Mouse (Mus musculus) Muller cell, postnatal 12 days (primary cell): ENCODE results near the gene Brms1.

Experiments used
- DNase-seq: peaks from one replicate; pipeline ENCODE4 v3.0.0-alpha.2; 2015; ENCODE audit errors: inconsistent ontology term

The Brms1 gene

DNA sequence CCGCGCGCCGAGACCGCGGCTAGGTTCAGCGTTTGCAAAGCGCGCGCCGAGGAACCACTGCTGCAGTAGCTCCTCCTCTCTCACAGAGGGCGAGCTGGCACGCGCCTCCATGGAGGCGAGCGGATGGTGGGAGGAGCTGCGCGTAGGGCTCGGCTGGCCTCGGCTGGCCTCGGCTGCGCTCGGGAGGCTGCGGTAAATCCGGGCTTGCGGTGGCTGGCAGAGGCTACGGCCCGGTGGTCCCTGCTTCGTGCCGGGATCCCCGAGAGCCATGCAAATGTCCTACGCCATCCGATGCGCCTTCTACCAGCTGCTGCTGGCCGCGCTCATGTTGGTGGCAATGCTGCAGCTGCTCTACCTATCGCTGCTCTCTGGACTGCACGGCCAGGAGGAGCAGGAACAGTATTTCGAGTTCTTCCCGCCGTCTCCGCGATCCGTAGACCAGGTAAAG is 2.4 kb upstream of the Brms1 start, which contains the start of the genes B4gat1 and AC124502.3:
Gene B4gat1, plus strand, starts transcription at position 118 of the 448 bp plus-strand sequence.
Gene AC124502.3, plus strand, starts transcription at position 183 of the 448 bp plus-strand sequence.
- peak; percentile 94 for DNase-seq

DNA sequence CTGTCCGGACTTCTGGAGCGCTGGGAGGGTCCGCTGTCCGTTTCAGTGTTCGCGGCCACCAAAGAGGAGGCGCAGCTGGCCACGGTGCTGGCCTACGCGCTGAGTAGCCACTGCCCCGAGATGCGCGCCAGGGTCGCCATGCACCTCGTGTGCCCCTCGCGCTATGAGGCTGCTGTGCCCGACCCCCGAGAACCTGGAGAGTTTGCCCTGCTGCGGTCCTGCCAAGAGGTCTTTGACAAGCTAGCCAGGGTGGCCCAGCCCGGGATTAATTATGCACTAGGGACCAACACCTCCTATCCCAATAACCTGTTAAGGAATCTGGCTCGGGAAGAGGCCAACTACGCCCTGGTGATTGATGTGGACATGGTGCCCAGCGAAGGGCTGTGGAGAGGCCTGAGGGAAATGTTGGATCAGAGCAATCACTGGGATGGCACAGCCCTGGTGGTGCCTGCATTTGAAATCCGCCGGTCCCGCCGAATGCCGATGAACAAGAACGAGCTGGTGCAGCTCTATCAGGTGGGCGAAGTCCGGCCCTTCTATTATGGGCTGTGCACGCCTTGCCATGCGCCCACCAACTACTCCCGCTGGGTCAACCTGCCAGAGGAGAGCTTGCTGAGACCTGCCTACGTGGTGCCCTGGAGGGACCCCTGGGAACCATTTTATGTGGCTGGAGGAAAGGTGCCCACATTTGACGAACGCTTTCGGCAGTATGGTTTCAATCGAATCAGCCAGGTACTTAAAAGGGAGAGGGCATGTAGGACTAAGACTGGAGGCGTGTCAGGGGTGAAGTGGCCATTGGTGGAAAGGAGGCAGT is 1.6 kb upstream of the Brms1 start:
- DNase-seq, result no peak

DNA sequence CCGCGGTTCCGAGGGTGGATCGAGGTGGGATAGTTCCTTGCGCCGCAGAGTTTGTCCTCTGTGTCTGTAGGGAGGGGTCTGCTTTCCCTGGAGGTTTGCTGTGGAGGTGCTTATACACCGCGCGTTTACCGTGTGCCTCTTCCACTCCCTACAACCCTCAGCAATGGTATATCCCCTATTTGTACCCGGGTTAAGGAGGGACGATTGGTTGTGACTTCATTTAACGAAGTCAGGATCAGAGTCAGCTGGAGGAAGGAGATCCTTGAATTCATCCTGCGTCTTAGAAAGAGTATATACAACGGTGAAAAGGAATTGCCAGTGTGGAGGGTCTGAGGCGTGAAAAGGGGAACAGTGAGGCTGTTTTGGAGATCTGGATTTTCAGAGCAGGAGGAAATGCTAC is 434 bp downstream of the Brms1 start:
- no peak for DNase-seq

DNA sequence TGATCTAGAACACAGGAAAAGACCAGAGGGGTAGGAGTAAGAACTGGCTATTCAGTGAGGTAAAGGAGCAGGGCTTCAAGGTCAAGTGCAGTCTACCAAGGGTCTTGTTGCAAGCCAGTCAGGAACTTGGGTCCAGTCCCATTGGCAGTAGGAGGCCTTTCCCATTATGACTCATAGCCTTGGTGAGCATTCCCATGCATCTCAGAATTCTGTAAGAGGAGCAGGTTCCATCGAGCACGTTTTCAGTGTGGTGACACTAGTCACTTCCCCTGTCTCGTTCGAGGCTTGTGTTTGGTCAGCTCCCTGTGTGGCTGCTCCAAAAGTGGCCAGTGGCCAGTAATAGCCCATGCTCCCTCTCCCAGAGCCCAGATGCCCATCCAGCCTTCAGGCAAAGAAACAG is 4.4 kb downstream of the Brms1 start:
- DNase-seq, result peak; percentile 42

DNA sequence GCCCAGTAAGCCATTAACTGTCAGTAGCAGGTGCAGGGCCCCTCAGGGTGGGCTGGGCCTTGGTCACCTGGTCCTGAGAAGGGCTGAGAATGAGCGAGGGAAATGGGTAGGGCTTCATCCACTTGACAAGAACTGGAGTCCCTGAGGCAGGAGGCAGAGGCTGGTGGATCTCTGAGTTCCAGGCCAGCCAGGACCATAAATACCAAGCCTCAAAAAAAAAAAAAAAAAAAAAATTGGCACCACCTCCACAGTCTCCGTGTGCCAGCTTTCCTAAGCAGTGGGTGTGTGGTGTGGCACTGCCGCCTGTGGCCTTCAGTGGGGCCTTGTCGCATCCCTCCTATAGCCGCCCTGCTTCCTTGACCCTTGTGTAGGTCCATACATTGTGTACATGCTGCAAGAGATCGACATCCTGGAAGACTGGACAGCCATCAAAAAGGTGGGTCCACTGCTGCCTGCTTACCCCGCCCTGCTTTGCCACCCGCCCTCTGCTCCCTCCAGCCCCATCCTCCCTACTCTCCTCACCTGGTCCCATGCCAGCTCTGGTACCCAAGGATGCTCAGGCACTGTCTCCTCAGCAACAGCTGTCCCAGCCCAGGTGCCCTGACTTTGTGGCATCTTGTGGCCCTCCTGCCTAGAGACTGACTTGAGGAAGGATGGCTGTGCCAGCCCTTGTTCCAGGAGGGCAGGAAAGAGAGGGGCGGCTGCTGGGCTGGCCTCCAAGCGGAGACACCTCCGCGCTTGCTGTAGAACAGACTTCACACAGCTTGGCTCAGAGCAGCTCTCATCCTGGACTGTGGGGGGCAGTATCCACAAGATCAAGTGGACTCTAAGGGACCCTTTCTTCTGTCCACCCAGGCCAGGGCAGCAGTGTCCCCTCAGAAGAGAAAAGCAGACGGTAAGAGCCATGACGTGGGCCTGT is 7.2 kb downstream of the Brms1 start:
- DNase-seq, result no peak

DNA sequence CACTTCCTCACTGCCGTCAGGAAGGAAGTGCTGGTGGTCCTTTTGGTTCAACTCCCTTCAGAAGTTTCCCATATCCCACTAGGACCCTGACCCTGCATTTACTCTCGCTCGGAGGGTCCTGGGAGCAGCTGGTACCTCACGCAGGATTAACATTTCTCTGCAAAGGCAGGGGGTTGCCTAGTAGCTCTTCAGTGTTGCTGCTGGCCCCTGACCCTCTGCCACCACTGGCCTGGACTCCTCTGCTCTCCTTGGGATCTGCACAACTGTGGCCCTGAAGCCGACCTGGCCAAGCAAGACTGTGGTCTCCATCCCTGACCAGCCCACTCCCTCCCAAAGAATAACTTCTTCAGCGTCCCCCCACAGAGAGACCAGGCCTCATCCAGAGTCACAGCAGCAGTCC is 8.2 kb downstream of the Brms1 start:
- no peak for DNase-seq

DNA sequence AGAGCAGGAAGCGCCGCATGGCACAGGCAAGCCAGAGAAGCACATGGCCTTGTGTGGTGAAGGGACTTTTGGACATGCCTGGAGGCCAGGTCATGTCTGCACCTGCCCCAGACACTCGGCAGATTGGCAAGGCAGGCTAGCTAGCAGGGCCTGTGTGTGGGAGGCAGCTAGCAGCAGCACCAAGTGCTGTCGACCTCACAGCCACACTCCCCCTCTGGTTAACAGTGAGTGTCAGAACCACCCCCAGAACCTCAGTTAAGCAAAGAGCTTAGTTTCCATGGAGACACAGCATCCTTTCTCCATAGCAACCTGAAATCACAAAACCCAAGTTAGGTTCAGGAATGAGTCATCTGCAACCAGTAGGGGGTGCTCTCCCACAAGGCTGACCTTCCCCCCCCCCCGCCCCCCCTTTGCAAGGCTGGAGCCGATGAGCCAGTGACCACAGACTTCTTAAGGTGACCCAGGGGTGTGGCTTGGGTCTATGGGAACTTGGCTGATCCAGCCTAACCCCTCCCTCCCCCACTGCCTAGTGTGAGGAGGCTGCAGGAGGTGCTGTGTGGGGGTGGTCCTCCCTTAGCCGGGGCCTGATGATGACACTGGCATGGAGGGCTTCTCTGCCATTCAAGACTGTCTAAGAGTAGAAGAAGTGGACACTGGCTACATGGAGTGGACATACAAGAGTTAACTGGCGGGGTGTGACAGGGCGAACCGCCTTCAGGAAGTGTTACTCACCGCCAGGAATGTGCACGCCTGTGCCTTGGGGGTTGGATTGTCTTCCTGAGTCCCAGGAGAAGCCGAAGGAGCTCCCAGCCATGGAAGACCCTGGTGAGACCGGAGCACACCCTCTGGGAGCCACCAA is 9.1 kb downstream of the Brms1 start, which contains the start of gene Rin1:
Gene Rin1, plus strand, starts transcription at position 435 of the 859 bp plus-strand sequence.
- peak; percentile 86 for DNase-seq

DNA sequence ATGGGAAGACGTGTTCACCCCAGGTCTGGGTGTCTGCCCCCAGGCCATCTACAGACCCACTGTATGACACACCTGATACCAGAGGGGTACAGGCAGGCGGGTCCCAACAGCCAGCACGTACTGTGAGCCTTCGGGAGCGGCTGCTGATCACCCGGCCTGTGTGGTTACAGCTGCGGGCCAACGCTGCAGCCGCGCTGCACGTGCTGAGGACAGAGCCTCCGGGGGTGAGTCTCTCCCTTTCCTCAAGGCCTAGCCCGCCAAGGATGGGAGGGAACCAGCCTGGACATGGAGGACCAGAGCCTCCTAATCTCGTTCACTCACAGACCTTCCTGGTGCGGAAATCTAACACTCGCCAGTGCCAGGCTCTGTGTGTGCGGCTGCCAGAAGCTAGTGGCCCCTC is 9.9 kb downstream of the Brms1 start:
- peak; percentile 46 for DNase-seq

DNA sequence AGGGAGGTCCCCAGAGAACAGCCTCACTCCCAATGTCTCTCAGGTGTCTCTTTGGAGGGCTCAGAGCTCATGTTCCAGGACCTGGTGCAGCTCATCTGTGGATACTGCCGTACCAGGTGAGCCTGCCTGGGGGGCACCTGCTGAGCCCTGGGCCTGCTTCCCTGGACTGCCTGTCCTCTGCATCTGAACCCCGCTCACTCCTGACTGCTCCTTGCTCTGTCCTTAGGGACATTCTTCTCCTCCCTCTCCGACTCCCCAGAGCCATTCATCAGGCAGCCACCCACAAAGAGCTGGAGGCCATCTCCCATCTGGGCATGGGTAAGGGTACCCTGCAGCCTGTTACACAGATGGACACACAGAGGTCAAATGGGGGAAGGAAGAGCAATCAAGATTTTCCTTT is 10.4 kb downstream of the Brms1 start:
- peak; percentile 12 for DNase-seq

DNA sequence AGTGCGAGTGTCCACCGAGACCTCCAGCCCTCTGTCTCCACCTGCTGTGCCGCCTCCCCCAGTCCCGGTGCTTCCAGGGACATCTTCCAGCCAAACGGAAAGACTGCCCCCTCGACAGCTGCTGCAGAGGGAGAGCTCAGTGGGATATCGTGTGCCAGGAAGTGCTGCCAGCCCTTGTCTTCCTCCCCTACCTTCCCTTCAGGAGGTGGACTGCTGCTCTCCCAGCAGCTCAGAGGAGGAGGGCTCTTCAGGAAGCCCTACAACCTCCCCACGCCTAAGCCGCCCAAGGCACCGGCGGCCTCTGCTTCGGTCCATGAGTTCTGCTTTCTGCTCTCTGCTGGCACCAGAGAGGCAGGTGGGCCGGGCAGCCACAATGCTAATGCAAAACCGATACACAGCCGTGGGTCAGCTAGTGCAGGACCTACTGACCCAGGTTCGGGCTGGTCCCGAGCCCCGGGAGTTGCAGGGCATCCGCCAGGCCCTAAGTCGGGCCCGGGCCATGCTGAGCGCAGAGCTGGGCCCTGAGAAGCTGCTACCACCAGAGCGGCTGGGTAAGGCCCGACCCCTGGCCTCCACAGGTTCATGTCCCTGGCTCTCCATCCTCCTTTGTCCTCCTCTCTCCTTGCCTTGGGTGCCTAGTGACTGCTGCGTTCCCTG is 11.1 kb downstream of the Brms1 start:
- no peak for DNase-seq

DNA sequence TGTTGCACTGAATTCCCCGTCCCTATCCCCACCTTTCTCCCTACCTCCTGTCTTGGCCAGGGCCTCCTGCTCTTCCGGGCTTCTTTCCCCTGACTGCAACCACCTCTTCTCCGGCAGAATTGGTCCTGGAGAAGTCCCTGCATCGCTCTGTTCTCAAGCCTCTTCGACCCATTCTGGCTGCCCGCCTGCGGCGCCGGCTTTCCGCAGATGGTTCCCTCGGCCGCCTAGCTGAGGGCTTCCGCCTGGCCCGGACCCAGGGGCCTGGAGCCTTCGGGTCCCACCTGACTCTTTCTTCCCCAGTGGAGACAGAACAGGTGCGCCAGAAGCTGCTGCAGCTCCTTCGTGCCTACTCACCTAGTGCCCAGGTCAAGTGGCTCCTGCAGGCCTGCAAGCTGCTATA is 11.7 kb downstream of the Brms1 start:
- DNase-seq, result no peak

DNA sequence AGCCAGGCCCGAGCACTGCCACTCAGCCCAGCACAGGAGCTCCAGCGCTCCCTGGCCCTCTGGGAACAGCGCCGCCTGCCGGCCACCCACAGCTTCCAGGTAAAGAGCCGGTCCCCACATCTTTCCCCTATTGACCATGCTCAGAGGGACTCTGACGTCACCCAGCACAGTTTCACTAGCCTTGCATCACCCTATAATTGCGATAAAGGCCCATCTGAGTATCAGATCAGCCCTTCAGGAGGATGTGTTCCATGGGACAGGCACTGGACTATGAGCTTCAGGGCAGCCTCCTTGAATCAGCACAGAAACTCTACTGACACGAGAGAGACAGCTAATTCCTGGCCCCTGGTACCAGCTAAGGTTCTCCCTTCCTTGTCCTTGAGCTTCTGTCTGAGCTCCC is 12.8 kb downstream of the Brms1 start:
- peak; percentile 54 for DNase-seq

DNA sequence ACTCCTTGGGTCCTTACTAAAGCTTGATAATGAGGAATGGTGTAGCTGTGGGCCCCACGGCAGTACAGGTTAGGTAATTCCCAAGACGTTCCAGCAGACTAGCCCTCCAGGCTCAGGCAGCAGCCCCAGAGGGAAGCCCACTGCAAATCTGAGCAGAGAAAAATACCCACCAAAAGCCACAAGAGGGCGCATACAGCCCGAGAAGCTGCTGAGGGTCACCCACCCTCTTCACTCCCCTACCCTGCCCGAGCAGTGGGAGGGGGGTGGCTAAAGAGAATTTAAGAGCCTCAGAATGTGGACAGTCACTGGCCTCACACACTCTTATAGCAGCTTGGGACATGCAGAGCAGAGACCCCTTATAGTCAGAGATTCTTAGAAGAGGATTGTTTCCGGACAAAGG is 15.1 kb downstream of the Brms1 start:
- peak; percentile 40 for DNase-seq

DNA sequence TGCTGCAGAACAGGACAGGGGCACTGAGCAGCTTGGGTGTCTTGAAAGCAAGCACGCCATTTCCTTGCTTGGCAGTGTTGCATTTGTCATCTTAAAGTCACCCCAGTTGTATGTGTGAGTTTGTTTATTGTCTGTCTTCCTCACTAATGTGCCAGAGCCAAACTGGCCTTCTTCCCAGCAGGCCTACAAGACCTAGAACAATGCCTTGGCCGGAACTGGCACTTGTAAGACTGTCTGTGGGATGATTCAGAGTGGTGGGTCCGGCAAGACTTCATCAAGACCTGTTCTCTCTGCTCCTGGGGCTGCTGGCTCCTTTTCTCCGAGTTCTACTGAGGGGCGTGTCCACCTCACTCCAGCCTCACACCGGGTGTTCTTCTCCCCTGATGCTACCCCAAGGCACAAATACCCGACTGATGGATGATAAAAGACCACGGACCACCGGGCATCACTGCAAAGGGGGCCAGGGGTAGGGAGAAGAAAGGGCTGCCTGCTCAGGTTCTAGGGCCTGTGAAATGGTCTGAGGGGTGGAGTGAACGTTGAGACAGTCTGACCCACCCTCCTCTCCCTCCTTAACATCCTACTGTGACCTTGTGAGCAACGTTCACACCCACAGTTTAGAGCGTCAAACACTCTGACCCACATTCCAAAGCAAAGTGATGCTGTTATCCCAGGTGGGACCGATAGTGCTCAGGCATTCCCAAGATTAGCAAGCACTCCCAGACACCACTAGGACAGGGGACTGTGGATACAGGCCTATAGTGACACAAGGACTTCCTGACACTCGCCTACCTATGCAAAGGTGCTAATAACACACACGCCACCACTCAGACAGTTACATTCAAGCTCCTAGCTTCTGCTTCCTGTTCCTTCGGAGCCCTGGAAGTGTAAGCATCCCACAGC is 17.0 kb downstream of the Brms1 start:
- peak; percentile 54 for DNase-seq

DNA sequence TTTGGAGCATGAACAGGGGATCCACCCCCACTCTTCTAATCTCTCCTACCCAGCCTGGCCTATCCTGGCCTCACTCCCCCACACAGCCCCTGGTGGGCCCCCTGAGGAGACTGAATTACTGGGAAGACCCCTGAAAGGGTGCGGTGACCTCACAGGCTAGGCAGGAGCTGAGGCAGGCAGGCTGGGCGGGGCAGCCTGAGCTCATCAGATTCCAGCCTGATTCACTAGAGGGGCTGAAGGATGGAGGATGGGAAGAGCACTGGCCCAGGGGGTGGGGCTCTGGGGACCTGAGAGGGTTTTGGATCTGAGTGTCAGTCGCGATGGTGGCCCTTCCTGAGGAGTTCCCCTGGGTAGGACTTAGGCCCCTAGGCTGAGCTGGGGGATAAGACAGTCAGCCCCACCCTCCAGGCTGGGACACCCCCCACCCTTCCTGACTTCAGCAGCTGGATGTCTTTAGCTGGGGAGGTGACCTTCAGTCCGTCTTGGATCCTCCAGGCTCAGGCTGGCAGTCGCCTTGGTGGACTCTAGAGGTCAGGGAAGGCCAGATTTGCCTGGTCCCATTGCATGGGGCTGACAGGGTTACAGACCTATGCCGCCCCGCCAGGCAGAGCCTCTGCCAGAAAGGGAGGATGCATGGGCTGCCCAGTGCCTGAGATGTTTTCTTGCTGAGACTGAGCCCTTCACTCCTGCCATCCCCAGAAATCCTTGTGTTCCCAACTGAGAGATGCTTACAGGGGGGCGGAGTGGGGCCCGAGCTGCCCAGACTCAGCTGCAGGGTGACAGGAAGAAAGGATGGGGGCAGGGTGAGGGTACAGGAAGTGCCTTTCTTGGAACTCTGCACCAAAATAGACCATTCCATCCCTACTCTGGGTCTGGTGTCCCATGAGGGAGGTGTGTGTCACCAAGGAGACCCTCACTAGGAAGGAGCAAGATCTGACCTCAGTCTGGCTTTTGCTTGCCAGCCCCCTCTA is 17.9 kb downstream of the Brms1 start:
- peak; percentile 43 for DNase-seq

DNA sequence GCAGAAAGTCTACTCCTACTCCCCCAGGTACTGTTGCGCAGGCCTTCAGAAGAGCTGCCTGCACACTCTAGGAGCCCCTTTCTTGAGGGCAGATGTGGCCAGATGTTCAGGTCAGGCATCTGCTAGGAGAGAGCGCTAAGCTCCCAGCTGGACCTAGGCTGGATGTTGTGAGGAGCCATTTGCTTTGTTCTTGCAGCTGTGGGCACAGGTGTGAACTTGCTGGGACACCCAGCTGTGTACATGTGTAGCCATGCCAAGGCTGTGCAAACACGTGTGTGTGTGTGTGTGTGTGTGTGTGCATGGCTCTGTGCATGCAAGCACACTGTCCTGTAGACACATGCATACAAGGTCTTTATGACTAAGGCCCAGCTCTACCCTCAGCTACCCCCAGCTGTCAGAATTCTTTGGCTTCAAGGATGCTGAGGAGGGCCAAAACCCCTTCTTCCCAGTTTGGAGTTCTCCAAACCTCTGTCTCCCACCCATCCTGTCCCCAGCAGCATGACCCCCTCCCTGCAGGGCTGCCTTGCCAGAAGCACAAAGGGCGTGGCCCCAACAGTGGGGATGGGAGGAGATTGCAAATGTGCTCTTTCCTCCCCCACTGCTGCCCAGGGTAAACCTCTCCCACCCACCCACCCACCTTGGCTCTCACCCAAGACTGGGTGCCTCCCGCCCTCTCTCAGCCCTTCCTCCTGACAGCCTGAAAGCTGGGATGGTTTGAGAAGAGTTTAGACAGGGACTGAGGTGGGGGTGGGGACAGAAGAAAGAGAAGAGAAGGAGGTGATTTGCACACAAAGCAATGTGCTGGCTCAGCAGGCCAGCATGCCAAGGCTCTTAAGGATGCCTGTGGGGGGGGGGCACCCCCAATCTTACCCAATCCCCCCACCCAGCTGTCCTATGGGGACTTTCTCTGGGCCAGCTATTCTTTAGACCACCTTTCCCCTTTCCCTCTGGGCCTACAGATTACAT is 19.5 kb downstream of the Brms1 start:
- no peak for DNase-seq

DNA sequence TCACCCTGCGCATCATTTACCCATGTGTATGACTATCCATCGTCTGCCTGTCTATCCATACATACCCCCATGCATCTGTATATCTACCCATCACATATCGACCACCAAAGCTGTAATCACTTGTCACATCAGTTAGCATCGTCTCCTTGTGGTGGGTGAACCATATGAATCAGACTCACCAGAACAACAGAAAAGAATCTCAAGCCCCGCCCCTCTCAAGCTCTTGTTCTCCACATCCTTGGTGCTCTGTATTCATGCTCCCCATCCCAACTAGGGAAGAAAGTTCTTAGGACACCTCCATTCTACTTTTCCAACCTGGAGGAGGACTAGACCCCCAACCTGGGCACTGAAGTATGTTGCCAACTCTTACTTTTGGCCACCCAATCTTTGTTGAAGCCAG is 20.9 kb downstream of the Brms1 start:
- no peak for DNase-seq

DNA sequence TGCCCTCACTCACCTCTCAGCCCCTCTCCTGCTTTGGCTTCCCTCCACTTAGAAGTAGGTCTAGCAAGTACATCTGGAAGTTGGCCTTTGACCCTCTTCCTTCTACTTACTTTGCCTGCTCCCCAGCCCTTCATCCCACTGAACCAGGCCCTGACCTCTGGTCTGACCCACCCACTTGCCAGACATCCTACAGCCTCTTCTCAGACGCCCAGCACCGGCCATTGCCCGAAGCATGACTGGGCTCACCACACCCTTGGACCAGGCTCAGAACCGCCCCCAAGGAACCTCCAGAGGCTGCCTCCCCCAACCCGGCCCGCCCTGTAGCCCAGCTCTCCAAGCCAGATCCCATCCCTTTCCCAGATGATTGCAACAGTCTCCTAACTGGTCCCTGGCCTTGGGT is 21.3 kb downstream of the Brms1 start:
- DNase-seq, result no peak
